Mouse (Mus musculus) lung, postnatal 0 days (tissue): ENCODE measurements at regions not wholly inside any gene's neighbourhood (a gene's known extent, or its start where the extent isn't known, plus 50 kb on each side); places are given as distances from the start of the nearest gene placed in this dataset.

Experiments
- ATAC-seq: fragments of 200-750 bp; cut with Nextera tagmentation; 2 replicates; pipeline ENCODE4 v1.8.0; 2017; ENCODE audit warnings: moderate library complexity
- DNase-seq: peaks from one replicate; pipeline ENCODE4 v3.0.0-alpha.2; 2016; ENCODE audit warnings: low spot score
- H3K27ac ChIP-seq: fragments of 300-500 bp; sonication (generic); 2 replicates; pipeline ENCODE4 v1.5.1; 2014; ENCODE audit warnings: antibody characterized with exemption, mild to moderate bottlenecking, low read length, mixed read lengths
- H3K27me3 ChIP-seq: fragments of 300-500 bp; sonication (generic); replicated peaks from 2 replicates; pipeline ENCODE4 v1.6.1; 2014; ENCODE audit warnings: low read length, mixed read lengths; ENCODE audit not compliant: insufficient read depth
- H3K36me3 ChIP-seq: fragments of 300-500 bp; sonication (generic); 2 replicates; pipeline ENCODE4 v1.6.1; 2014; ENCODE audit warnings: low read length, mixed read lengths; ENCODE audit not compliant: insufficient read depth
- H3K4me1 ChIP-seq: fragments of 300-500 bp; sonication (generic); 2 replicates; pipeline ENCODE4 v1.6.1; 2014; ENCODE audit warnings: antibody characterized with exemption, low read depth, low read length, mixed read lengths; ENCODE audit not compliant: insufficient read depth
- H3K4me2 ChIP-seq: fragments of 300-500 bp; sonication (generic); replicated peaks from 2 replicates; pipeline ENCODE4 v1.6.1; 2014; ENCODE audit warnings: low read depth, mild to moderate bottlenecking, low read length, moderate library complexity, mixed read lengths
- H3K4me3 ChIP-seq: fragments of 300-500 bp; sonication (generic); 2 replicates; pipeline ENCODE4 v1.5.1; 2014; ENCODE audit warnings: low read depth, low read length
- H3K9ac ChIP-seq: fragments of 300-500 bp; sonication (generic); replicated peaks from 2 replicates; pipeline ENCODE4 v1.6.1; 2014; ENCODE audit warnings: low read depth, mild to moderate bottlenecking
- H3K9me3 ChIP-seq: fragments of 300-500 bp; sonication (generic); 2 replicates; pipeline ENCODE4 v1.6.1; 2016; ENCODE audit warnings: low read length, mixed read lengths
- CTCF ChIP-seq: IDR thresholded peaks from 2 replicates; pipeline ENCODE4 v1.5.1; 2016; ENCODE audit warnings: antibody characterized with exemption, mild to moderate bottlenecking
- EP300 ChIP-seq: IDR thresholded peaks from 2 replicates; pipeline ENCODE4 v1.6.1; 2016; ENCODE audit warnings: antibody characterized with exemption, mild to moderate bottlenecking, control low read depth
- WGBS: fragments of 180-500 bp; shearing (Covaris S2); extraction: QIAGEN DNeasy Blood & Tissue Kit; methylation state at CpG from one replicate; pipeline ENCODE4 v1.1.7; 2014; 5-methylcytosine and 5-hydroxymethylcytosine counted together

- Histone ChIP-seq H3K4me2 (no peak overlapping the region), H3K4me1 (no peaks in the 10 kb centered on the region), H3K27me3 (no peaks in the 10 kb centered on the region), H3K9me3 (no peaks in the 10 kb centered on the region), H3K9ac (no peak overlapping the region), H3K27ac (no peak overlapping the region), H3K36me3 (no peaks in the 10 kb centered on the region), H3K4me3 (no peak overlapping the region)
- WGBS: 80% methylated on average over 1 of the region's 1 CpGs
- ATAC-seq (no peak), DNase-seq (no peak)
- no peak for TF ChIP-seq CTCF
- no peak for TF ChIP-seq EP300
Observed at GRCm38 (mm10) chr11:27833736-27834135, 505.9 kb downstream of the Gm6685 start.

- no peak for ATAC-seq
- 70% methylated on average over 8 of the region's 8 CpGs for WGBS
Observed at GRCm38 (mm10) chr11:27799826-27800620, 539.6 kb downstream of the Gm6685 start.

GRCm38 (mm10) chr11:27753913-27754218 is 585.8 kb downstream of the Gm6685 start:
- whole genome bisulfite sequencing: 74% methylated on average over 9 of the region's 9 CpGs
- no peaks in the 10 kb centered on the region for H3K36me3 ChIP-seq
- no peak for ATAC-seq
- no peaks in the 10 kb centered on the region for H3K9me3 ChIP-seq
- no peak overlapping the region for H3K27ac ChIP-seq
- DNase-seq: no peak
- no peak overlapping the region for H3K9ac ChIP-seq
- no peaks in the 10 kb centered on the region for H3K27me3 ChIP-seq
- TF ChIP-seq CTCF: no peak
- no peak for TF ChIP-seq EP300
- no peak overlapping the region for H3K4me3 ChIP-seq
- H3K4me2 ChIP-seq: no peak overlapping the region
- H3K4me1 ChIP-seq: no peaks in the 10 kb centered on the region

More at GRCm38 (mm10) chr11:27799826-27800620, 539.6 kb downstream of the Gm6685 start:
- H3K27ac ChIP-seq: no peak overlapping the region
- H3K4me2 ChIP-seq: no peak overlapping the region
- no peak overlapping the region for H3K9ac ChIP-seq
- no peak overlapping the region for H3K4me3 ChIP-seq
- TF ChIP-seq CTCF (no peak), EP300 (no peak)
- H3K27me3 ChIP-seq: no peaks in the 10 kb centered on the region
- H3K4me1 ChIP-seq: no peaks in the 10 kb centered on the region
- no peaks in the 10 kb centered on the region for H3K9me3 ChIP-seq
- no peak for DNase-seq
- no peaks in the 10 kb centered on the region for H3K36me3 ChIP-seq

GRCm38 (mm10) chr11:27753212-27753912 is 586.3 kb downstream of the Gm6685 start:
- DNase-seq (no peak), ATAC-seq (no peak)
- no peak overlapping the region for H3K4me2 ChIP-seq
- H3K9ac ChIP-seq: no peak overlapping the region
- no peaks in the 10 kb centered on the region for H3K4me1 ChIP-seq
- H3K36me3 ChIP-seq: no peaks in the 10 kb centered on the region
- H3K27me3 ChIP-seq: no peaks in the 10 kb centered on the region
- H3K4me3 ChIP-seq: no peak overlapping the region
- peak; percentile 60 for TF ChIP-seq CTCF
- TF ChIP-seq EP300: no peak
- WGBS: 42% methylated on average over 11 of the region's 11 CpGs
- no peaks in the 10 kb centered on the region for H3K9me3 ChIP-seq
- no peak overlapping the region for H3K27ac ChIP-seq

GRCm38 (mm10) chr11:27726109-27726508 is 613.6 kb downstream of the Gm6685 start:
- Histone ChIP-seq H3K27me3 (no peaks in the 10 kb centered on the region), H3K4me3 (no peak overlapping the region), H3K9ac (no peak overlapping the region), H3K9me3 (no peaks in the 10 kb centered on the region), H3K4me2 (no peak overlapping the region), H3K27ac (no peak overlapping the region), H3K36me3 (no peaks in the 10 kb centered on the region), H3K4me1 (no peaks in the 10 kb centered on the region)
- ATAC-seq: no peak
- DNase-seq: no peak
- TF ChIP-seq EP300: no peak
- no peak for TF ChIP-seq CTCF
- WGBS: 88% methylated on average over 2 of the region's 2 CpGs

GRCm38 (mm10) chr11:27721346-27721745 is 618.3 kb downstream of the Gm6685 start:
- no peak overlapping the region for H3K27ac ChIP-seq
- no peaks in the 10 kb centered on the region for H3K4me1 ChIP-seq
- TF ChIP-seq EP300: no peak
- TF ChIP-seq CTCF: no peak
- no peak overlapping the region for H3K9ac ChIP-seq
- no peak overlapping the region for H3K4me2 ChIP-seq
- no peaks in the 10 kb centered on the region for H3K36me3 ChIP-seq
- ATAC-seq (no peak), DNase-seq (no peak)
- no peak overlapping the region for H3K4me3 ChIP-seq
- no peaks in the 10 kb centered on the region; the same call in 1 of the 2 replicates for H3K9me3 ChIP-seq
- WGBS: 61% methylated on average over 7 of the region's 7 CpGs
- H3K27me3 ChIP-seq: no peaks in the 10 kb centered on the region
